Mouse (Mus musculus) lung, embryonic 16.5 days (tissue): ENCODE measurements around the gene Stom. TPM values are rescaled to one million over a fixed set of nuclear protein-coding genes. Genes with fewer than 3 reads are reported as not detected.
A peak's percentile ranks its signal among the peaks of the same experiment; 100 is the strongest.

Experiments used
- ATAC-seq: fragments of 200-750 bp; cut with Nextera tagmentation; 2 replicates; pipeline ENCODE4 v1.8.0; 2017; ENCODE audit warnings: low read depth, mild to moderate bottlenecking, moderate library complexity
- H3K27ac ChIP-seq: fragments of 300-500 bp; sonication (generic); 2 replicates; pipeline ENCODE4 v1.5.1; 2014; ENCODE audit warnings: mild to moderate bottlenecking, control low read depth, low read length
- H3K27me3 ChIP-seq: fragments of 300-500 bp; sonication (generic); 2 replicates; pipeline ENCODE4 v1.6.1; 2014; ENCODE audit warnings: low read depth, low read length, mixed read lengths; ENCODE audit not compliant: control insufficient read depth, insufficient read depth
- H3K36me3 ChIP-seq: fragments of 300-500 bp; sonication (generic); 2 replicates; pipeline ENCODE4 v1.6.1; 2014; ENCODE audit warnings: low read length; ENCODE audit not compliant: control insufficient read depth, insufficient read depth
- H3K4me1 ChIP-seq: fragments of 300-500 bp; sonication (generic); replicated peaks from 2 replicates; pipeline ENCODE4 v1.6.1; 2014; ENCODE audit warnings: low read length, mixed read lengths; ENCODE audit not compliant: control insufficient read depth, insufficient read depth
- H3K4me2 ChIP-seq: fragments of 300-500 bp; sonication (generic); 2 replicates; pipeline ENCODE4 v1.6.1; 2014; ENCODE audit warnings: low read depth, low read length, control low read depth
- H3K4me3 ChIP-seq: fragments of 300-500 bp; sonication (generic); 2 replicates; pipeline ENCODE4 v1.5.1; 2014; ENCODE audit warnings: mild to moderate bottlenecking, low read length, control low read depth
- H3K9ac ChIP-seq: fragments of 300-500 bp; sonication (generic); 2 replicates; pipeline ENCODE4 v1.6.1; 2014; ENCODE audit warnings: low read length, control low read depth
- H3K9me3 ChIP-seq: fragments of 300-500 bp; sonication (generic); 2 replicates; pipeline ENCODE4 v1.6.1; 2016; ENCODE audit warnings: low read length; ENCODE audit not compliant: control insufficient read depth
- WGBS: fragments of 180-500 bp; shearing (Covaris S2); extraction: QIAGEN DNeasy Blood & Tissue Kit; methylation state at CpG from one replicate; pipeline ENCODE4 v1.1.7; 2014; 5-methylcytosine and 5-hydroxymethylcytosine counted together
- polyA plus RNA-seq: library from polyadenylated mRNA; unstranded; fragments of >200 nt; fragmentation: Nextera tagmentation; extraction: Ambion mirVana; gene quantifications from 2 replicates; pipeline ENCODE4 v1.2.1, GENCODE M21; 2015

Stom gene
- polyA plus RNA-seq, 1 experiment from 2014 or later: 67.1 TPM

GRCm38 (mm10) chr2:35342605-35343004 is 5.8 kb upstream of the Stom start:
- Histone ChIP-seq H3K4me3 (no peak overlapping the region), H3K4me1 (0 out of 2 replicates have a peak, but pooled peaks cover 2% of the 10 kb centered on the region), H3K27me3 (no peaks in the 10 kb centered on the region), H3K36me3 (no peaks in the 10 kb centered on the region), H3K4me2 (no peak overlapping the region), H3K9ac (no peak overlapping the region), H3K27ac (no peak overlapping the region), H3K9me3 (no peaks in the 10 kb centered on the region)
- ATAC-seq: no peak
- WGBS: 63% methylated on average over 3 of the region's 3 CpGs

- Histone ChIP-seq H3K4me3 (no peak overlapping the region), H3K4me2 (no peak overlapping the region), H3K4me1 (peaks cover 18% of the 10 kb centered on the region), H3K27ac (peak overlapping the region; percentile 65; the same call in 1 of the 2 replicates), H3K9me3 (no peaks in the 10 kb centered on the region), H3K9ac (no peak overlapping the region), H3K27me3 (no peaks in the 10 kb centered on the region), H3K36me3 (no peaks in the 10 kb centered on the region)
- no peak for ATAC-seq
- WGBS: 43% methylated on average over 6 of the region's 6 CpGs
Measured at GRCm38 (mm10) chr2:35338707-35339106, 1.9 kb upstream of the Stom start.

- Histone ChIP-seq H3K9ac (no peak overlapping the region), H3K27me3 (no peaks in the 10 kb centered on the region), H3K9me3 (no peaks in the 10 kb centered on the region), H3K4me3 (no peak overlapping the region), H3K4me2 (no peak overlapping the region), H3K4me1 (peaks cover 18% of the 10 kb centered on the region), H3K27ac (peak overlapping the region; percentile 65; the same call in 1 of the 2 replicates), H3K36me3 (no peaks in the 10 kb centered on the region)
- ATAC-seq: no peak
- WGBS: 50% methylated on average over 1 of the region's 1 CpGs
Measured at GRCm38 (mm10) chr2:35338036-35338435, 1.3 kb upstream of the Stom start.

GRCm38 (mm10) chr2:35337419-35337818 is 643 bp upstream of the Stom start:
- peak; percentile 4; the same call in 1 of the 2 replicates for ATAC-seq
- no peaks in the 10 kb centered on the region for H3K9me3 ChIP-seq
- H3K4me1 ChIP-seq: peaks cover 18% of the 10 kb centered on the region
- WGBS: 42% methylated on average over 10 of the region's 10 CpGs
- peak overlapping the region; percentile 71 for H3K27ac ChIP-seq
- peak overlapping the region; percentile 91 for H3K9ac ChIP-seq
- peak overlapping the region; percentile 82 for H3K4me3 ChIP-seq
- H3K36me3 ChIP-seq: no peaks in the 10 kb centered on the region
- H3K4me2 ChIP-seq: peak overlapping the region; percentile 87
- H3K27me3 ChIP-seq: no peaks in the 10 kb centered on the region

- Histone ChIP-seq H3K36me3 (no peaks in the 10 kb centered on the region), H3K9ac (peak overlapping the region; percentile 91), H3K9me3 (no peaks in the 10 kb centered on the region), H3K4me1 (peaks cover 20% of the 10 kb centered on the region), H3K27me3 (no peaks in the 10 kb centered on the region), H3K27ac (no peak overlapping the region; the same call in 1 of the 2 replicates), H3K4me3 (peak overlapping the region; percentile 82), H3K4me2 (peak overlapping the region; percentile 87)
- ATAC-seq: no peak
- 12% methylated on average over 7 of the region's 7 CpGs for WGBS
Measured at GRCm38 (mm10) chr2:35335620-35336019, 1.2 kb downstream of the Stom start.

- Histone ChIP-seq H3K4me3 (no peak overlapping the region), H3K9ac (no peak overlapping the region), H3K36me3 (no peaks in the 10 kb centered on the region), H3K9me3 (no peaks in the 10 kb centered on the region), H3K4me2 (no peak overlapping the region), H3K27ac (no peak overlapping the region), H3K27me3 (no peaks in the 10 kb centered on the region), H3K4me1 (peaks cover 20% of the 10 kb centered on the region)
- ATAC-seq: no peak
Measured at GRCm38 (mm10) chr2:35333670-35334069, 3.1 kb downstream of the Stom start.

GRCm38 (mm10) chr2:35331205-35331604 is 5.6 kb downstream of the Stom start:
- 34% methylated on average over 2 of the region's 2 CpGs for WGBS
- H3K27me3 ChIP-seq: no peaks in the 10 kb centered on the region

GRCm38 (mm10) chr2:35329061-35329460 is 7.7 kb downstream of the Stom start:
- no peak overlapping the region for H3K27ac ChIP-seq
- H3K27me3 ChIP-seq: no peaks in the 10 kb centered on the region
- no peak overlapping the region for H3K4me2 ChIP-seq
- no peak for ATAC-seq
- 79% methylated on average over 2 of the region's 2 CpGs for whole genome bisulfite sequencing
- H3K4me3 ChIP-seq: no peak overlapping the region
- no peaks in the 10 kb centered on the region for H3K36me3 ChIP-seq
- H3K4me1 ChIP-seq: peaks cover 12% of the 10 kb centered on the region
- H3K9me3 ChIP-seq: no peaks in the 10 kb centered on the region
- no peak overlapping the region for H3K9ac ChIP-seq

More at GRCm38 (mm10) chr2:35331205-35331604, 5.6 kb downstream of the Stom start:
- no peak overlapping the region for H3K4me3 ChIP-seq
- no peak overlapping the region for H3K4me2 ChIP-seq
- no peak overlapping the region for H3K27ac ChIP-seq
- no peak overlapping the region for H3K9ac ChIP-seq
- no peak for ATAC-seq
- peaks cover 23% of the 10 kb centered on the region for H3K4me1 ChIP-seq
- H3K9me3 ChIP-seq: no peaks in the 10 kb centered on the region
- no peaks in the 10 kb centered on the region for H3K36me3 ChIP-seq

GRCm38 (mm10) chr2:35328064-35328792 is 8.5 kb downstream of the Stom start:
- Histone ChIP-seq H3K27ac (no peak overlapping the region), H3K9me3 (no peaks in the 10 kb centered on the region), H3K4me3 (no peak overlapping the region), H3K27me3 (no peaks in the 10 kb centered on the region), H3K4me2 (no peak overlapping the region), H3K4me1 (peaks cover 15% of the 10 kb centered on the region), H3K9ac (no peak overlapping the region), H3K36me3 (no peaks in the 10 kb centered on the region)
- ATAC-seq: no peak
- 43% methylated on average over 11 of the region's 11 CpGs for WGBS
